Mouse (Mus musculus): Measurements from ENCODE around the gene Alox5ap.
A peak's percentile ranks its signal among the peaks of the same experiment; 100 is the strongest.

Gene Alox5ap

GRCm38 (mm10) chr5:149261449-149261848 lies 3.1 kb upstream of the Alox5ap start:
- DNase-seq (ENCODE audit: low read depth) = no peak

DNA sequence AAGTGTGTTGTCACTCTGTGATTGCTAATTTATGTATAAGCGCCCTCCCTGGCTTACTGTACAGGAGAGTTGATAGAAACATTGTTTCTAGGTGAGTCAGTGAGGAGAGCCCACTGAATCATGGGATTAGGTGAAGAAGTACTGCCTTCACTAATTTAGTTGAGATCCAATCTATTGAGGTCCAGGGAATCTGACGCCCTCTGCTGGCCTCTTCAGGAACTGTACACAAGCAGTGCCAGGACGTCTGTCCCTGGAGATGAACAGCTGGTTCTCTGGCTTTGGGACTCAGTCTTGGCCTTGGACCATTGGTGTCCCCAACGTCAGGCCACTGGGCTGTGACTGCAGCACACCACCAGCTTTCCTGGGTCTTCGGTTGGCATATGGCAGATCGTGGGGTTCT lies 2.7 kb upstream of the Alox5ap start:
- DNase-seq (ENCODE audit: low read depth) = no peak

GRCm38 (mm10) chr5:149264878-149265279 lies 312 bp downstream of the Alox5ap start:
- DNase-seq (ENCODE audit: low read depth) = no peak

DNA sequence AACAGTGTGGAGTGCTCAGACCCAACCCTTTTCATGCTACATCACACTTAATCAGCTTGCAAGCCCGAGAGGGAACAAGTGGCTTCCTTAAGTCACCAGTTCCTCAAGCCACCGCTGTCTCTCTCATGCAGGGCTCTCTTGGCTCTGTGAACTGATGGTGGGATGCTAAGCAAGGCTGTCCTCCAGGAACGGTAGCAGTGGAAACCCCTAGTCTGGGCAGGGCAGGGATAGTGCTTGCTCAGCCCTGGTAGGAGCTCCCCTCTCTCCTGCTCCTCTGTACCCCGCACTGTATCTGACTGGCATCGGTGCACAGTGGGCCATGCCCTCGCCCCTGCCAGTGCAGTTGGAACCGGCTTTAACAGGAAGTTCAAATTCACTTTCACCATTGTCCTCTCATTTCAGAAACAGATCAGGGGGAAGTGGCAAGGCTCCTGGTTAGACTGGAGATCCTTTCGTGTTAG lies 2.2 kb downstream of the Alox5ap start:
- no peak for DNase-seq (ENCODE audit: low read depth)

DNA sequence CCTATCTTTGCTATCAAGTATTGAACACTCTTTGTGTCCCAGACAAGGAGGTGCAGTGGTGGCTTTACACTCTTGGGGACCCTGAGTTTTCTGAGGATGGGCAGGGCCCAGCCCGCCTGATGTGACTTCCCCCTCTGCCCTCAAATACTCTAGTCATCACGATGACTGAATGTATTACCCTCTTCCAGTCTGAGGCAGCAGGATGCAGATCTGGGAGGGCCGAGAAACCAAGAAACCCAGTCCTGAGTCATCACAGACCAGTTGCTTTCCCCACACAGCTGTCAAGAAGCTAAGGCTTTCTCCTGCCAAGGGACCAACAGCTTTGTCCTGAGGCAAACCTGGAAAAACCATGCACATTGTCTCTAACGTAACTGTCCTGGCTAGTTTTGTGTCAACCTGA lies 2.9 kb downstream of the Alox5ap start:
- DNase-seq (ENCODE audit: low read depth) = peak; percentile 65

DNA sequence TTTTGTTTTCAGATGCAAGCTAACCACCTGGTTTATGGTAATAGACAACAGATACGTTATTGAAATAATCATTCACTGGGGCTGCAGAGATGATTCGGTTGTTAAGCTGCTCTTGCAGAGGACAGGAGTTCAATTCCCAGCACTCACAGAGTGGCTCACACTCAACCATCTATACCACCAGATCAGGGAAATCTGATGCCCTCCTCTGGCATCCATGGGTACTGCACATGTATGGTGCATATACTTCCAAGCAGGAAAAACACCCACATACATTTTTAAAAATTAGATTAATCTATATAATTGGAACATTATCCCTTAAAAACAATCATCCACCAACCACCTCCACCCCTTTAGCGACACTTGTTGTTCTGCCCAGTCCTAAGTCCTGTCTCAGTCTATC lies 6.7 kb downstream of the Alox5ap start:
- DNase-seq (ENCODE audit: low read depth) = no peak

GRCm38 (mm10) chr5:149272535-149272934 lies 8.0 kb downstream of the Alox5ap start:
- DNase-seq (ENCODE audit: low read depth) = no peak

DNA sequence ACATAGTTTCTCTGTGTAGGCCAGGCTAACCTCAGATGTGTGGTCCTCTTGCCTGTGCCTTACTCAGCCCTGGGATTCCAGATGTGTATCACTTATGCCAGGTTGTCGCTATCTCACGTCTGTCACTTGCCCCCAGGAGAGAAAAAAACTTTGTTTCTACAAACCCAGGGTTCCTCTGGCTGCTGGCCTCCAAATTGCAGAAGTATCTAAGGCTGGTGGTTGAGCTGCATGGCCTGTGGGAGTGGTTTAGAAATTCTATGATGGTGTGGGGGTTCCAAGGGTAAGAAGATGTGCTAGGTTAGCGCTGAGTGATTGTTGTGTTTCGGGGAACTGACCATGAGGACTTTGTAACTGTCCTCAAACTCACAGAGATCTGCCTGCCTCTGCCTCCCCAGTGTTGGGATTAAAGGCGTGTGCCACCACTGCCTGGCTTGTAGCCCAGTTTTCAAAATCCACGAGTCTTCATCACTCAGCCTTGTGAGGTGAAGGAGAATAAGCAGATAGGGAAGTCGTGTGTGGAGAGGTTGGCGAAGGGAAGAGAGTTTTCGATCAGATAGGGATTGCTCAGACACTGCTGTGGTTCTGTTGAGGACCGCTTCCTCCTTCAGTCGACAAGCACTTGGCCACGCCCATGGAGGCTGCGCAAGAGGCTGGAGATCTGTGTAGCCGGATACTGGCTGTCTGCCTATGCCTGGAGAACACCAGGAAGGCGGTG lies 10.0 kb downstream of the Alox5ap start:
- no peak for DNase-seq (ENCODE audit: low read depth)

DNA sequence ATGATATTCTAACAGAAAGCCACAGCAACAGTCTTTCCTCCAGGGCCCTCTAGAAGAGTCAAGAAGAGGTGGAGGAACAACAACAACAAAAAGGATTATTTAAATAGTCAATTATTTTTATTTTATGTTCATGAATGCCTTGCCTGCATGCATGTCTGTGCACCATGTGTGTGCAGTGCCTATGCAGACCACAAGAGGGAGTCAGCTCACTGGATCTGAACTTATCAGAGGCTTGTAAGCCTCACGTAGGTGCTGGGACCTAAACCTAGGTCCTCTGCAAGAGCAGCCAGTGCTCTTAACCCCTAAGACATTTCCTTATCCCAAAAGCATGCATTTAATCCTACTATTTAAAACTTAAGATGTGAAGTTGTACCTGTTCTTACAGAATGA lies 10.5 kb downstream of the Alox5ap start:
- DNase-seq (ENCODE audit: low read depth) = no peak

- DNase-seq (ENCODE audit: low read depth) = no peak
Observed at GRCm38 (mm10) chr5:149277529-149277928, 13.0 kb downstream of the Alox5ap start.

- no peak for DNase-seq (ENCODE audit: low read depth)
Observed at GRCm38 (mm10) chr5:149279273-149279844, 14.8 kb downstream of the Alox5ap start.

- DNase-seq (ENCODE audit: low read depth) = no peak
Observed at GRCm38 (mm10) chr5:149283009-149283408, 18.4 kb downstream of the Alox5ap start.

- DNase-seq (ENCODE audit: low read depth) = no peak
Observed at GRCm38 (mm10) chr5:149283821-149284220, 19.3 kb downstream of the Alox5ap start.

GRCm38 (mm10) chr5:149286021-149286420 lies 21.5 kb downstream of the Alox5ap start:
- DNase-seq (ENCODE audit: low read depth) = no peak

DNA sequence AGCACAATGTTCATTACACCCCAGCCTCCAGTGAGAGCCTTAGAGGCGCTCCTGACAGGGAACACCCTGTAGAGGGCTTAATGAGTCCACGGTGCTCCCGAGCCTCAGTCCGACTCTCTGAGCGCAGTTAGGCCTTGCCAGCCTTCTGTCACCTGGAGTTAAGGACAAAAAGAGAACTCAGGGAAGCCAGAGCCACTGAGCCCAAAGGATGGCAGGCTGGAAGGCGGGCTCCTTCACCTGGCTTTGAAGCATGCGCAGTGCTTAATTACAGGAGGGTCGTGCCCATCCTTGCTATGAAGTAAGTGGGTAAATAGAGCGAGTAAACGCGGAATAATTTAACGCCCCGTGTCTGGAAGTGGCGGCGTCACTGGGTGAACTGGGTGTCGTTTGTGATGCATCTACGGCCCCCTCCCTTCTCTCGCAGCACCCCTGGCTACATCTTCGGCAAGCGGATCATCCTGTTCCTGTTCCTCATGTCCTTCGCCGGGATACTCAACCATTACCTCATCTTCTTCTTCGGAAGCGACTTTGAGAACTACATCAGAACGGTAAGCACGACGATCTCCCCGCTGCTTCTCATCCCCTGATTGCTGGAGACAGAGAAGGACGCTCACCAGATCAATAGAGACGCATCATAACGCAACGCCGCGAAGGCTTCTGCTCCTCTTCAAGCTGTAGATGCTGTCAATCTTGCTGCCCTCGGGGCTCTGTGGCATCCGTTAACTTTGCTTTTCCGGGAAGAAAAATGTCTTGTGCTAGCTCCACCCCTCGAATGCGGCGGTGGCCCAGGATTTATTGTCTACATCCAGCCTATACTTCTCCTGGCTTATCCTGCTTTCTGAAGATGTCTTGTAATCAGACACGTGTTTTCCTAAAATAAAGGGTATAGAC lies 22.8 kb downstream of the Alox5ap start:
- no peak for DNase-seq (ENCODE audit: low read depth)

DNA sequence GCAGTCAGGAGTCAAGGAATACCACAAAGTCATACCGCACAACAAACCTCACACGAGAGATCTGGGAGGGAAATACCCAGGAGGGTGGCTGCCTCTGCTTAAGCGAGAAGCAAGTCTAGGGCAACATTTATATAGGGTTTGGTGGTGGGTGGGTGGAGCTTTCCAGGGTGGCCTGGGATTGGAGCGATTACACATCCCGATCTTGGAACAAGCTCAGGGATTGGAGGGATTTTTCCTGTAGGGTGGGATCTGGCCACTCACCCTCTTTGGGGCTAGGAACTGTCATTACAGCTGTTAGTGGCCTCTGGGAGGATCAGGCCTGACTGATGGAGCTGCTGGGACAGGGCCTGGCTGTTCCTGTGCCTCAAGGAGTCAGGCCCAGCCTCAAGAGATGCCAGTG lies 26.7 kb downstream of the Alox5ap start:
- DNase-seq (ENCODE audit: low read depth) = no peak

GRCm38 (mm10) chr5:149293071-149293470 lies 28.5 kb downstream of the Alox5ap start:
- no peak for DNase-seq (ENCODE audit: low read depth)

DNA sequence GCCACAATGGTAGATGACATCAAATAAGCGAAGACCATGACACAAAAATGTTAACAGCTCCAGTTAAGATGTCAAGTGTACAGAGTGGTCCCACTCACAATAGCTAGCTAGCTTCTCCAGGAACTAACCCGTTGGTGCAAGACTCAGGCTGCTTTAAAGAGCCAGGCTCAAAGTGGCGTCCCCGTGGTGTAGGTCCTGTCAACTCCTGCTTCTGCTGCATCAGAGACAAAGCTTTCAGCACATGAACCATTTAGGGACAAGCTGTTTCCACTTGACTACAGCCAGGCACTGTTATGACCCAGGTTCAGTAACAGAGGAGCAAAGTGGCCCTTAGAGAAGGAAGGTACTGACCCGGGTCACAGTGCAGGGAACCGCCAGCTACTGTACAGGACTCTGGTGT lies 32.2 kb downstream of the Alox5ap start:
- no peak for DNase-seq (ENCODE audit: low read depth)

GRCm38 (mm10) chr5:149297464-149297863 lies 32.9 kb downstream of the Alox5ap start:
- DNase-seq (ENCODE audit: low read depth) = no peak

- no peak for DNase-seq (ENCODE audit: low read depth)
Observed at GRCm38 (mm10) chr5:149298234-149298633, 33.7 kb downstream of the Alox5ap start.

GRCm38 (mm10) chr5:149312884-149313652 lies 48.5 kb downstream of the Alox5ap start:
- peak; percentile 91 for DNase-seq (ENCODE audit: low read depth)

DNA sequence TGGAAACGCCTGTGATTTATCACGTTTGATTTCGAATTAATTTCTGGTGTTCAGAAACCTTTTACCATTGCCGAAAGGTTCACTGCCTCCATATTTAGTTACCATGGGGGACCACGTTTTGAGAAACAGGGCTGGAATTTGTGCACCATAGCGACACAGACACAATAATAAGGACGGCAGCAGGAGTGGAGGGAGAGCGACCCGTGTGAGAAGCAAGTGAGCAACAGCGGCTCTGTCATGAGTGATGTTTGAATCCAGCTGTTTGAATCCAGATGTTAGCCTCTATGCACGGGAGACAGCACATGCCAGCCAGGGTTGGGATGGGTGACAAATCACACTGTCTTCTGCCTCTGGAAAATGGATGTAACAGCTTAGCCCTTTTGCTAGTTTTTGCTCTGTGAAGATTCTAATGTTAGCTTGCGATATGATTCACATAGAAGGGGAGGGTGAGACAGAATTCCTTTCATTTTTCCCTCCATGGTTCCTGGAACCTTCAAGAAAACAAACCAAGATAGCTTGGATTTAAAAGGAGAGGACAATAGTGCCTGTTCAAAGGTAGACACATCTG lies 50.0 kb downstream of the Alox5ap start:
- DNase-seq (ENCODE audit: low read depth) = no peak

Measured in fibroblast of lung, adult 2 months (primary cell).